In the genomic region with DNA sequence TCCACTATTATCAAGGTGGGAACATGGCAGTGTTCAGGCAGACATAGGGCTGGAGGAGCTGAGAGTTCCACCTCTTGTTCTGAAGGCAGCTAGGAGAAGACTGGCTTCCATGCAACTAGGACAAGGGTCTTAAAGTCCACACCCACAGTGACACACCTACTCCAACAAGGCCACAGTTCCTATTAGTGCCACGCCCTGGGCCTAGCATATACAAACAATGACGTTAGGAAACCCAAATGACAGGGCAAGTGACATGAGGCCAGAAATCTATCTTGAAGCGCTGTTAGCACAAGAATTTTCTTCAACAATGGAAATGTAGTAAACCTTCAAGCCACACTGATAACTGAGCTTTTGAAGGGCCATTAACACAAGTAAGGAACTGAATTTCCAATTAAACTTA, we compare ENCODE assay signal across 9 mouse cellular contexts. TPM values are rescaled to one million over a fixed set of nuclear protein-coding genes. Genes with fewer than 3 reads are reported as not detected.
DNase-seq lines count a peak whose midpoint lies in the region; ATAC-seq and TF ChIP-seq lines count a peak whose summit lies in the region.
"Had no signal": no experiment of that assay in that cellular context is flagged by ENCODE, and none has a peak within 500 bp of the region (broad histone marks: within the 10 kb centered on the region; RNA-seq: fewer than 3 reads in every experiment).

No protein-coding gene starts in this region.

- no peaks in the 10 kb centered on the region for H3K9me3 ChIP-seq in kidney, embryonic 16.5 days (ENCODE audit: low read length)
- H3K9me3 ChIP-seq in embryonic facial prominence, embryonic 13.5 days = no peaks in the 10 kb centered on the region
- H3K9me3 ChIP-seq in intestine, postnatal 0 days (ENCODE audit: control insufficient read depth) = no peaks in the 10 kb centered on the region
- H3K9me3 ChIP-seq in neural tube, embryonic 12.5 days = no peaks in the 10 kb centered on the region

- peaks cover 18% of the 10 kb centered on the region for H3K4me1 ChIP-seq in kidney, embryonic 16.5 days (ENCODE audit: insufficient read depth, low read length)
- H3K4me1 ChIP-seq in embryonic facial prominence, embryonic 13.5 days = peaks cover 20% of the 10 kb centered on the region
- H3K4me1 ChIP-seq in intestine, postnatal 0 days (replicated peaks; ENCODE audit: control insufficient read depth, insufficient read depth, low read length) = peaks cover 12% of the 10 kb centered on the region
- H3K4me1 ChIP-seq in neural tube, embryonic 12.5 days = peaks cover 21% of the 10 kb centered on the region

- no peak for DNase-seq in kidney, postnatal 36 days
- no peak for DNase-seq in layer of hippocampus, postnatal 14 days (ENCODE audit: low spot score in 2 of 2)
- no peak for DNase-seq in urinary bladder, adult 2 months (ENCODE audit: low spot score)
- no peak for DNase-seq in cerebellum, postnatal 36 days
- DNase-seq: gastrocnemius, postnatal 14 days had no signal

- H3K36me3 ChIP-seq in kidney, embryonic 16.5 days (ENCODE audit: insufficient read depth, low read length) = no peaks in the 10 kb centered on the region
- peaks cover 5% of the 10 kb centered on the region for H3K36me3 ChIP-seq in embryonic facial prominence, embryonic 13.5 days
- H3K36me3 ChIP-seq in intestine, postnatal 0 days (ENCODE audit: control insufficient read depth, insufficient read depth) = no peaks in the 10 kb centered on the region
- peaks cover 6% of the 10 kb centered on the region; the same call in 1 of the 2 replicates for H3K36me3 ChIP-seq in neural tube, embryonic 12.5 days

- H3K9ac ChIP-seq in kidney, embryonic 16.5 days (replicated peaks; ENCODE audit: low read length) = no peak overlapping the region
- H3K9ac ChIP-seq in embryonic facial prominence, embryonic 13.5 days = peak overlapping the region; percentile 69; the same call in 1 of the 2 replicates
- no peak overlapping the region for H3K9ac ChIP-seq in intestine, postnatal 0 days (ENCODE audit: low read depth, low read length)
- H3K9ac ChIP-seq in neural tube, embryonic 12.5 days = no peak overlapping the region; the same call in 1 of the 2 replicates

- TF ChIP-seq CTCF in intestine, postnatal 0 days (IDR thresholded peaks at IDR 0.05; ENCODE audit: low read depth) = no peak

- peak overlapping the region; percentile 76 for H3K4me2 ChIP-seq in kidney, embryonic 16.5 days (replicated peaks; ENCODE audit: low read depth, low read length)
- peak overlapping the region; percentile 73 for H3K4me2 ChIP-seq in embryonic facial prominence, embryonic 13.5 days
- H3K4me2 ChIP-seq in intestine, postnatal 0 days (replicated peaks; ENCODE audit: low read depth) = peak overlapping the region; percentile 65
- peak overlapping the region; percentile 79 for H3K4me2 ChIP-seq in neural tube, embryonic 12.5 days (replicated peaks)

- H3K27ac ChIP-seq in kidney, embryonic 16.5 days (ENCODE audit: low read length) = peak overlapping the region; percentile 98; the same call in 1 of the 2 replicates
- no peak overlapping the region for H3K27ac ChIP-seq in embryonic facial prominence, embryonic 13.5 days
- H3K27ac ChIP-seq in intestine, postnatal 0 days (ENCODE audit: low read depth, low read length) = peak overlapping the region; percentile 94
- no peak overlapping the region for H3K27ac ChIP-seq in neural tube, embryonic 12.5 days

- ATAC-seq in kidney, embryonic 16.5 days (ENCODE audit: low FRiP score, low TSS enrichment) = no peak
- ATAC-seq in embryonic facial prominence, embryonic 13.5 days (ENCODE audit: insufficient number of reproducible peaks, insufficient read depth, low FRiP score, low TSS enrichment, low read depth) = no peak
- ATAC-seq in intestine, postnatal 0 days = no peak
- ATAC-seq in neural tube, embryonic 12.5 days (ENCODE audit: low FRiP score, low read depth) = no peak

- H3K4me3 ChIP-seq in kidney, embryonic 16.5 days (ENCODE audit: low read length) = peak overlapping the region; percentile 66
- H3K4me3 ChIP-seq in embryonic facial prominence, embryonic 13.5 days = peak overlapping the region; percentile 50
- H3K4me3 ChIP-seq in intestine, postnatal 0 days (ENCODE audit: low read depth, low read length) = peak overlapping the region; percentile 52; the same call in 1 of the 2 replicates
- H3K4me3 ChIP-seq in neural tube, embryonic 12.5 days = peak overlapping the region; percentile 63

- 79% methylated on average over 3 of the region's 3 CpGs for WGBS in kidney, embryonic 16.5 days
- 90% methylated on average over 3 of the region's 3 CpGs for WGBS in embryonic facial prominence, embryonic 13.5 days
- 32% methylated on average over 3 of the region's 3 CpGs for WGBS in intestine, postnatal 0 days
- WGBS in neural tube, embryonic 12.5 days = 85% methylated on average over 3 of the region's 3 CpGs

- H3K27me3 ChIP-seq in kidney, embryonic 16.5 days (ENCODE audit: insufficient read depth, low read length) = no peaks in the 10 kb centered on the region
- no peaks in the 10 kb centered on the region for H3K27me3 ChIP-seq in embryonic facial prominence, embryonic 13.5 days
- no peaks in the 10 kb centered on the region for H3K27me3 ChIP-seq in intestine, postnatal 0 days (replicated peaks; ENCODE audit: control insufficient read depth, insufficient read depth, low read length)
- no peaks in the 10 kb centered on the region for H3K27me3 ChIP-seq in neural tube, embryonic 12.5 days (replicated peaks)

RNA-seq across cellular contexts. Expression of gene Aptx, which starts 1.2 kb away (rescaled TPM):
- polyA plus RNA-seq in kidney, embryonic 16.5 days (2015; fragmentation: Nextera tagmentation; extraction: Ambion mirVana) = 28.5 and 30.2 TPM in 2 replicates
- polyA plus RNA-seq in embryonic facial prominence, embryonic 13.5 days (2015; fragmentation: Nextera tagmentation; extraction: Ambion mirVana) = 40.4 TPM in 2 replicates
- 18.7 and 19.4 TPM in 2 replicates for polyA plus RNA-seq in intestine, postnatal 0 days (2015; fragmentation: Nextera tagmentation; extraction: Ambion mirVana)
- 55.9 and 57.9 TPM in 2 replicates for polyA plus RNA-seq in neural tube, embryonic 12.5 days (2016; fragmentation: Nextera tagmentation; extraction: Ambion mirVana)
- total RNA-seq in layer of hippocampus, postnatal 14 days (2021) = 10 to 100 TPM; 23.6 to 26.7 TPM
- 17.5 and 19.3 TPM in 2 replicates for polyA plus RNA-seq in urinary bladder, adult 2 months (2012; rRNA removed)

RNA-seq across cellular contexts. Expression of gene Dnaja1, which starts 20.2 kb away (rescaled TPM):
- 469 and 481 TPM in 2 replicates for polyA plus RNA-seq in kidney, embryonic 16.5 days (2015; fragmentation: Nextera tagmentation; extraction: Ambion mirVana)
- polyA plus RNA-seq in embryonic facial prominence, embryonic 13.5 days (2015; fragmentation: Nextera tagmentation; extraction: Ambion mirVana) = 435 and 438 TPM in 2 replicates
- polyA plus RNA-seq in intestine, postnatal 0 days (2015; fragmentation: Nextera tagmentation; extraction: Ambion mirVana) = 320 and 345 TPM in 2 replicates
- 690 and 701 TPM in 2 replicates for polyA plus RNA-seq in neural tube, embryonic 12.5 days (2016; fragmentation: Nextera tagmentation; extraction: Ambion mirVana)
- 100 to 1,000 TPM; 326 to 370 TPM for total RNA-seq in layer of hippocampus, postnatal 14 days (2021)
- 47.7 and 61.5 TPM in 2 replicates for polyA plus RNA-seq in urinary bladder, adult 2 months (2012; rRNA removed)

RNA-seq across cellular contexts. Expression of gene Smu1, which starts 55.9 kb away (rescaled TPM):
- polyA plus RNA-seq in kidney, embryonic 16.5 days (2015; fragmentation: Nextera tagmentation; extraction: Ambion mirVana) = 170 and 176 TPM in 2 replicates
- 147 TPM in 2 replicates for polyA plus RNA-seq in embryonic facial prominence, embryonic 13.5 days (2015; fragmentation: Nextera tagmentation; extraction: Ambion mirVana)
- 68.8 and 72.1 TPM in 2 replicates for polyA plus RNA-seq in intestine, postnatal 0 days (2015; fragmentation: Nextera tagmentation; extraction: Ambion mirVana)
- polyA plus RNA-seq in neural tube, embryonic 12.5 days (2016; fragmentation: Nextera tagmentation; extraction: Ambion mirVana) = 141 and 145 TPM in 2 replicates
- total RNA-seq in layer of hippocampus, postnatal 14 days (2021) = 10 to 100 TPM; 42.4 to 44.2 TPM
- 52.9 and 64.9 TPM in 2 replicates for polyA plus RNA-seq in urinary bladder, adult 2 months (2012; rRNA removed)

Comparison
In these comparisons a context has a peak if more than half of its experiments do, and no peak if none do; other contexts are left out.
1. H3K27ac ChIP-seq: peak in kidney, embryonic 16.5 days (single experiment) and intestine, postnatal 0 days (single experiment); none in embryonic facial prominence, embryonic 13.5 days (single experiment) and neural tube, embryonic 12.5 days (single experiment).
2. Peak in every context shown above with its lines, with median percentiles within 50 percentile points of each other: H3K4me2 ChIP-seq and H3K4me3 ChIP-seq.